Mouse (Mus musculus): ENCODE results near the gene Gm45021. TPM values are rescaled to one million over a fixed set of nuclear protein-coding genes. Genes with fewer than 3 reads are reported as not detected.

Gm45021 gene
- total RNA-seq, 2 experiments from 2014 or later, result not detected

DNA sequence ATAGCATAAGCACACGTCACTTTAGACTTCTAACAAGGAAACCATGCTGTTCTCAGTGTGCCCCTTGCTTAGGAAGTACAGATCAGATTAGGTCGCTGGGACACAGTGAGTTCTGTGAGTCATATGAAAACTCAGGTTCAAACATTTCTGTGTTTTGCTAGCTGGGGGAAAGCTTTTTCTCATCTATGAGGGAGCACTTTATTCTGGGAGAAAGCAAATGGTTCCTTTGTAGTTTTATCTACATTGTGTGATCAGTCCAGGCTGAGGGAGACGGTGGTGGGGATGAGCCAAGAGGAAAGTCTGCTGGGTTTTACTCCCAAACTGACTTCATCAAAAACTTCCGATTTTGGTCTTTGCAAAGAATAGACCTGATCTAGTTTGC is 56.9 kb downstream of the Gm45021 start:
- no peak for ATAC-seq (replicated peaks; ENCODE audit: poor library complexity)

DNA sequence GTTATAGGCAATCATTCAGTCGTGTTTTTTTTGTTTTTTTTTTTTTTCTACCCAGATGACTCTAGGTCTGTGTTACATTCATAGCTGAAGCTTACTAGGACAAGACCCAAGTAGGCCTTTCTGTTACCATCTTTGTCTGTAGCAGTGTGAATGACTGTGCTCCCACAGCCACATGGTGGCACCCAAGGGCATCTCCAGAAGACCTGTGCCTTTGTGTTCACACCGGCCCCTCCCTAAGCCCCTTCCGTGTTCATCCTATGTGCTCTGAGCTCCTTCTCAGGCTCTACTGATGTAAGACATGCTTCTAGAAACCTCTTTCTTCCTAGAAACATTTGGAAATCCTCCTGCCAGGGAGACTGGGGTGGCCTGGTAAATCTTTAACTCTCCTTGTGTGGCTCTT is 57.6 kb downstream of the Gm45021 start, which contains the start of gene Gimap8:
TSS of gene Gimap8 (plus strand) at position 240 of the 400 bp plus-strand sequence.
- ATAC-seq (replicated peaks; ENCODE audit: poor library complexity), result peak; percentile 91

DNA sequence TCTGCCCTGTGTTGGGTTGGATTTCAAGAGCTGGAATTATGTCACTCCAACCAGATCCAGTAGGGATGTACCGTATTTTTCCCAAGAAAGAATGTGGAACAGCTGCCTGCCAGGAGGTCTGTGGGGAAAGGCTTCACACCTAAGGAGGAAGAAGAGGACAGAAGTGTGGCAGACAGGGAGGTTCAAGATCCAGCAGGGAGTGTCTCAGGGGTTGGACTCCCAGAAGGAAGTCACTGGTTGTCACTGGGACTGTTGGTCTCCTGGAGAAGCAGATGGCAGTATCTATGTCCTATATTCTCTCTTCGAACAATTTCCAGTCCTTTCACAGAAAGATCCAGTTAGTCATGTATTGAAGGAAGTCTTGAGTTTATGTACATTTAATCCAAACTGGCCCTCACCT is 58.2 kb downstream of the Gm45021 start:
- ATAC-seq (replicated peaks; ENCODE audit: poor library complexity), result no peak

DNA sequence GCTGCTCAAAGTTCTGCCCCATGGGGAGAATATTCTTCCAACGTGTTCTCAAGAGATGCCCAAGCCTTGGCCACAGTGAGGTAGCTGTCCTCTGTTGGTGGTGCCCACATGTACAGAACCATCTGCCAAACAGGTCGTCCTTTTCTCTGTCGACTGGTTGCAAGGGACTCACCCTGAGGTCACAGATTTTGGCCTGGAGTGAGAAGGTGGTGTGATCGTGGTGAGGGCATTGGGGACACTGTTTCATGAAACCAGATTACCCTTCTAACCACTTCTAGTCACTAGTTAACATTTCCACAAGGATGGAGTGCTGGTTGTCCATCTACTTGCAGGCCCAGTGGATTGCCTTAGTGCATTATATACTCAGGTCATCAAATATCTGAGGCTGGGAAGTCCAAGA is 59.4 kb downstream of the Gm45021 start:
- no peak for ATAC-seq (replicated peaks; ENCODE audit: poor library complexity)

- no peak for ATAC-seq (replicated peaks; ENCODE audit: poor library complexity)
Measured at GRCm38 (mm10) chr6:48650041-48650440, 60.6 kb downstream of the Gm45021 start.

DNA sequence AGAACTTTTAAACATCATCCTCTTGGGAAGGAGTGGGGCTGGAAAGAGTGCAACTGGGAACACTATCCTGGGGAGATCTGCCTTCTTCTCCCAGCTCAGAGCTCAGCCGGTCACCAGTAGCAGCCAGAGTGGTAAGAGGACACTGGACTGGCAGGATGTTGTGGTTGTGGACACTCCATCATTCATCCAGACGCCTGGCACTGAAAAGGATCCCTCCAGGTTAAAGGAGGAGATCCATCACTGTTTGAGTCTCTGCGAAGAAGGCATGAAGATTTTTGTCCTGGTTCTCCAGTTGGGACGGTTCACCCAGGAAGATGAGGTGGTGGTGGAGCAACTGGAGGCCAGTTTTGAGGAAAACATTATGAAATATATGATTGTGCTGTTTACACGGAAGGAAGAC is 69.3 kb downstream of the Gm45021 start:
- ATAC-seq (replicated peaks; ENCODE audit: poor library complexity), result no peak

Other genes with a start within 250 kb of the Gm45021 start
- 0.98 and 2.5 TPM in 2 replicates for gene Krba1, start 194.0 kb upstream of the Gm45021 start, total RNA-seq (2015)
- gene Krba1, start 194.0 kb upstream of the Gm45021 start, total RNA-seq (2017), result 2.0 and 3.1 TPM in 2 replicates
- 1.6 and 3.4 TPM in 2 replicates for gene Zfp467, start 143.8 kb upstream of the Gm45021 start, total RNA-seq (2015)
- gene Zfp467, start 143.8 kb upstream of the Gm45021 start, total RNA-seq (2017), result 0.61 and 1.1 TPM in 2 replicates
- not detected in 2 replicates for gene Sspo, start 141.4 kb upstream of the Gm45021 start, total RNA-seq (2015)
- not detected in 2 replicates for gene Sspo, start 141.4 kb upstream of the Gm45021 start, total RNA-seq (2017)
- gene Atp6v0e2, start 52.0 kb upstream of the Gm45021 start, total RNA-seq (2015), result not detected in 2 replicates
- gene Atp6v0e2, start 52.0 kb upstream of the Gm45021 start, total RNA-seq (2017), result not detected in 2 replicates
- gene Lrrc61, start 34.8 kb upstream of the Gm45021 start, total RNA-seq (2015), result 8.0 and 11.6 TPM in 2 replicates
- gene Lrrc61, start 34.8 kb upstream of the Gm45021 start, total RNA-seq (2017), result 4.9 and 6.3 TPM in 2 replicates
- not detected in 2 replicates for gene Rarres2, start 16.8 kb upstream of the Gm45021 start, total RNA-seq (2015)
- not detected in 2 replicates for gene Rarres2, start 16.8 kb upstream of the Gm45021 start, total RNA-seq (2017)
- 7.7 and 11.2 TPM in 2 replicates for gene Repin1, start 4.3 kb downstream of the Gm45021 start, total RNA-seq (2015)
- gene Repin1, start 4.3 kb downstream of the Gm45021 start, total RNA-seq (2017), result 10.0 and 16.6 TPM in 2 replicates
- gene Gm44965, start 4.3 kb downstream of the Gm45021 start, total RNA-seq (2015), result not detected in 2 replicates
- gene Gm44965, start 4.3 kb downstream of the Gm45021 start, total RNA-seq (2017), result not detected in 2 replicates
- 0.78 and 0.96 TPM in 2 replicates for gene Zfp775, start 12.5 kb downstream of the Gm45021 start, total RNA-seq (2015)
- gene Zfp775, start 12.5 kb downstream of the Gm45021 start, total RNA-seq (2017), result 1.00 and 2.0 TPM in 2 replicates
- gene AI854703, start 37.2 kb downstream of the Gm45021 start, total RNA-seq (2015), result 0.07 and 0.64 TPM in 2 replicates
- gene AI854703, start 37.2 kb downstream of the Gm45021 start, total RNA-seq (2017), result 0.08 and 0.61 TPM in 2 replicates
- gene Gimap8, start 57.6 kb downstream of the Gm45021 start, total RNA-seq (2015), result 0.27 and 1.1 TPM in 2 replicates
- gene Gimap8, start 57.6 kb downstream of the Gm45021 start, total RNA-seq (2017), result 0.50 and 2.0 TPM in 2 replicates
- gene Gimap9, start 86.5 kb downstream of the Gm45021 start, total RNA-seq (2015), result 10.7 and 14.5 TPM in 2 replicates
- 17.2 and 29.9 TPM in 2 replicates for gene Gimap9, start 86.5 kb downstream of the Gm45021 start, total RNA-seq (2017)
- gene Gimap4, start 94.9 kb downstream of the Gm45021 start, total RNA-seq (2015), result 0.39 and 1.7 TPM in 2 replicates
- gene Gimap4, start 94.9 kb downstream of the Gm45021 start, total RNA-seq (2017), result 2.9 and 3.1 TPM in 2 replicates
- 2.5 and 6.7 TPM in 2 replicates for gene Gimap6, start 118.6 kb downstream of the Gm45021 start, total RNA-seq (2015)
- gene Gimap6, start 118.6 kb downstream of the Gm45021 start, total RNA-seq (2017), result 3.5 and 15.6 TPM in 2 replicates
- gene Gm28053, start 129.0 kb downstream of the Gm45021 start, total RNA-seq (2015), result not detected in 2 replicates
- gene Gm28053, start 129.0 kb downstream of the Gm45021 start, total RNA-seq (2017), result 20.7 and 26.7 TPM in 2 replicates
- gene Gimap7, start 129.0 kb downstream of the Gm45021 start, total RNA-seq (2015), result 0.22 TPM in 1 of 2 replicates, not detected in the other
- gene Gimap7, start 129.0 kb downstream of the Gm45021 start, total RNA-seq (2017), result 0.29 and 1.3 TPM in 2 replicates
- gene Gimap1, start 149.4 kb downstream of the Gm45021 start, total RNA-seq (2015), result 1.2 and 5.1 TPM in 2 replicates
- 3.7 and 9.1 TPM in 2 replicates for gene Gimap1, start 149.4 kb downstream of the Gm45021 start, total RNA-seq (2017)
- 0.07 and 1.1 TPM in 2 replicates for gene Gimap5, start 156.6 kb downstream of the Gm45021 start, total RNA-seq (2015)
- 0.08 and 2.0 TPM in 2 replicates for gene Gimap5, start 156.6 kb downstream of the Gm45021 start, total RNA-seq (2017)
- 0.12 and 0.62 TPM in 2 replicates for gene Gimap3, start 181.2 kb downstream of the Gm45021 start, total RNA-seq (2015)
- 0.61 TPM in 1 of 2 replicates, not detected in the other for gene Gimap3, start 181.2 kb downstream of the Gm45021 start, total RNA-seq (2017)

All from megakaryocyte progenitor cell, adult 5-6 weeks (primary cell).